Mouse (Mus musculus): ENCODE measurements at regions not wholly inside any gene's neighbourhood (a gene's known extent, or its start where the extent isn't known, plus 50 kb on each side); places are given as distances from the start of the nearest gene placed in this dataset.

- no peak for DNase-seq (ENCODE audit: low spot score in 2 of 2)
Measured at GRCm38 (mm10) chr1:146185444-146185843, 309.1 kb upstream of the Brinp3 start.

- DNase-seq (ENCODE audit: low spot score in 2 of 2): no peak
Measured at GRCm38 (mm10) chr1:146211646-146212045, 282.9 kb upstream of the Brinp3 start.

- DNase-seq (ENCODE audit: low spot score in 2 of 2): peak; percentile 40 to 46
Measured at GRCm38 (mm10) chr1:146231487-146232466, 262.8 kb upstream of the Brinp3 start.

- DNase-seq (ENCODE audit: low spot score in 2 of 2): peak in 1 of 2 experiments; percentile 5
Measured at GRCm38 (mm10) chr1:146260400-146260799, 234.2 kb upstream of the Brinp3 start.

- DNase-seq (ENCODE audit: low spot score in 2 of 2): no peak
Measured at GRCm38 (mm10) chr1:146299031-146299430, 195.5 kb upstream of the Brinp3 start.

- DNase-seq (ENCODE audit: low spot score in 2 of 2): peak; percentile 9 to 11
Measured at GRCm38 (mm10) chr1:146312547-146312946, 182.0 kb upstream of the Brinp3 start.

GRCm38 (mm10) chr1:146316172-146317158 lies 178.1 kb upstream of the Brinp3 start:
- DNase-seq (ENCODE audit: low spot score in 2 of 2): no peak

- DNase-seq (ENCODE audit: low spot score in 2 of 2): no peak
Measured at GRCm38 (mm10) chr1:146322026-146322425, 172.5 kb upstream of the Brinp3 start.

GRCm38 (mm10) chr1:146322862-146323261 lies 171.7 kb upstream of the Brinp3 start:
- DNase-seq (ENCODE audit: low spot score in 2 of 2): no peak

- DNase-seq (ENCODE audit: low spot score in 2 of 2): no peak
Measured at GRCm38 (mm10) chr1:146337049-146337448, 157.5 kb upstream of the Brinp3 start.

- DNase-seq (ENCODE audit: low spot score in 2 of 2): no peak
Measured at GRCm38 (mm10) chr1:146356964-146357363, 137.6 kb upstream of the Brinp3 start.

GRCm38 (mm10) chr1:146358301-146358700 lies 136.3 kb upstream of the Brinp3 start:
- DNase-seq (ENCODE audit: low spot score in 2 of 2): no peak

- DNase-seq (ENCODE audit: low spot score in 2 of 2): no peak
Measured at GRCm38 (mm10) chr1:146359632-146360031, 134.9 kb upstream of the Brinp3 start.

GRCm38 (mm10) chr1:146360124-146360523 lies 134.4 kb upstream of the Brinp3 start:
- DNase-seq (ENCODE audit: low spot score in 2 of 2): no peak

- no peak for DNase-seq (ENCODE audit: low spot score in 2 of 2)
Measured at GRCm38 (mm10) chr1:146363777-146364176, 130.8 kb upstream of the Brinp3 start.

All from layer of hippocampus, adult 8-10 months (tissue).